Mouse (Mus musculus): Measurements from ENCODE around the gene Armh3.

GRCm38 (mm10) chr19:46030196-46030983 lies 32.1 kb upstream of the Armh3 start:
- no peak for TF ChIP-seq CTCF (IDR thresholded peaks at IDR 0.05 in 2 of 3, conservative IDR thresholded peaks at IDR 0.05 in 1 of 3; ENCODE audit: control insufficient read depth in 1 of 3, insufficient read depth in 1 of 3, low read depth in 2 of 3, low read length in 3 of 3, poor library complexity in 1 of 3, severe bottlenecking in 1 of 3)
- TF ChIP-seq USF2 (IDR thresholded peaks at IDR 0.05; ENCODE audit: borderline replicate concordance in 1 of 2, insufficient read depth in 1 of 2, low read depth in 1 of 2, low read length in 2 of 2) = no peak

Measured in MEL (cell line).